Mouse (Mus musculus): ENCODE data around the gene Ovol3.
"Not testable (repeated sequence)": the region's sequence is repeated elsewhere in the genome, so short reads cannot be mapped to it uniquely, and the experiment has no call there.

DNA sequence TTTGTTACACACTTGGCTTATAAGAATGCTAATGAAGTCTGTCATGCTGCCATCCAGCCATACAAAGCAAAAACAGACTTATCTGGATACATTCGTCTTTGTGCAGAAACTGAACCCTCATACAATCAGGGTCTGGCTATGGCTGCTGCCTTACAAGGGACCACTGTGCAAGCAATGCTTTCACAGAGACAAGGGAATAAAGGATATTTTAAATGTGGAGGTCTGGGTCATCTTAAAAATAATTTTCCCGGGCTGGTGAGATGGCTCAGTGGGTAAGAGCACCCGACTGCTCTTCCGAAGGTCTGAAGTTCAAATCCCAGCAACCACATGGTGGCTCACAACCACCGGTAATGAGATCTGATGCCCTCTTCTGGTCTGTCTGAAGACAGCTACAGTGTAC is 29.2 kb downstream of the Ovol3 start:
- not testable (repeated sequence) for TF ChIP-seq CTCF (IDR thresholded peaks at IDR 0.05; ENCODE audit: insufficient read depth, low read length); POLR2A (IDR thresholded peaks at IDR 0.05; ENCODE audit: borderline replicate concordance, extremely low read depth, low read depth, low read length)

Measured in lung, adult 2 months (tissue).